Mouse (Mus musculus) limb, embryonic 10.5 days (tissue): ENCODE results near the gene Nrm. TPM values are rescaled to one million over a fixed set of nuclear protein-coding genes. Genes with fewer than 3 reads are reported as not detected.

Experiments used
- DNase-seq: peaks from one replicate; pipeline ENCODE4 v3.0.0-alpha.2; 2017; ENCODE audit warnings: low spot score
- H3K27ac ChIP-seq: fragments of 300-500 bp; sonication (generic); 2 replicates; pipeline ENCODE4 v1.5.1; 2016; ENCODE audit warnings: mild to moderate bottlenecking
- H3K27me3 ChIP-seq: fragments of 300-500 bp; sonication (generic); 2 replicates; pipeline ENCODE4 v1.6.1; 2016; ENCODE audit warnings: low read depth, mild to moderate bottlenecking; ENCODE audit not compliant: poor library complexity, severe bottlenecking
- H3K36me3 ChIP-seq: fragments of 300-500 bp; sonication (generic); 2 replicates; pipeline ENCODE4 v1.6.1; 2016; ENCODE audit warnings: mild to moderate bottlenecking, moderate library complexity
- H3K4me1 ChIP-seq: fragments of 300-500 bp; sonication (generic); 2 replicates; pipeline ENCODE4 v1.6.1; 2016
- H3K4me3 ChIP-seq: fragments of 300-500 bp; sonication (generic); 2 replicates; pipeline ENCODE4 v1.5.1; 2016; ENCODE audit warnings: mild to moderate bottlenecking, moderate library complexity
- H3K9me3 ChIP-seq: fragments of 300-500 bp; sonication (generic); replicated peaks from 2 replicates; pipeline ENCODE4 v1.6.1; 2016; ENCODE audit warnings: mild to moderate bottlenecking
- WGBS: fragments of 180-500 bp; shearing (Covaris S2); methylation state at CpG from one replicate; pipeline ENCODE4 v1.1.7; 2016; 5-methylcytosine and 5-hydroxymethylcytosine counted together
- polyA plus RNA-seq: library from polyadenylated mRNA; unstranded; fragments of >200 nt; fragmentation: Nextera tagmentation; extraction: Ambion mirVana; gene quantifications from 2 replicates; pipeline ENCODE4 v1.2.1, GENCODE M21; 2016

The Nrm gene
- polyA plus RNA-seq, 1 experiment from 2014 or later = 67.1 TPM

- Histone ChIP-seq H3K27me3 (peaks cover 21% of the 10 kb centered on the region), H3K4me1 (peaks cover 35% of the 10 kb centered on the region), H3K9me3 (no peaks in the 10 kb centered on the region), H3K27ac (peak within 1 kb of the TSS; percentile 91), H3K4me3 (peak within 1 kb of the TSS; percentile 78), H3K36me3 (peaks cover 37% of the 10 kb centered on the region)
- WGBS = 0% methylated on average over 47 of the region's 47 CpGs
- DNase-seq = peak; percentile 96
These were observed 37.9 kb upstream of the Nrm start, which contains the start of gene Flot1 for GRCm38 (mm10) chr17:35822964-35823937. Gene Flot1, plus strand, starts transcription at chr17:35823230.

GRCm38 (mm10) chr17:35824402-35824801 is 36.7 kb upstream of the Nrm start:
- Histone ChIP-seq H3K27me3 (peaks cover 21% of the 10 kb centered on the region), H3K27ac (peak overlapping the region; percentile 91), H3K4me3 (peak overlapping the region; percentile 78), H3K36me3 (peaks cover 45% of the 10 kb centered on the region), H3K4me1 (peaks cover 36% of the 10 kb centered on the region), H3K9me3 (no peaks in the 10 kb centered on the region)
- DNase-seq = peak; percentile 63
- 41% methylated on average over 7 of the region's 7 CpGs for WGBS

GRCm38 (mm10) chr17:35825109-35825850 is 35.8 kb upstream of the Nrm start:
- Histone ChIP-seq H3K4me1 (peaks cover 44% of the 10 kb centered on the region), H3K36me3 (peaks cover 46% of the 10 kb centered on the region), H3K4me3 (no peak overlapping the region), H3K27ac (no peak overlapping the region), H3K9me3 (no peaks in the 10 kb centered on the region), H3K27me3 (peaks cover 14% of the 10 kb centered on the region)
- DNase-seq = no peak
- WGBS = 94% methylated on average over 13 of the region's 13 CpGs

- peaks cover 16% of the 10 kb centered on the region for H3K4me1 ChIP-seq
- H3K27ac ChIP-seq = peak overlapping the region; percentile 46; the same call in 1 of the 2 replicates
- WGBS = 3% methylated on average over 21 of the region's 21 CpGs
- H3K36me3 ChIP-seq = peaks cover 85% of the 10 kb centered on the region
- H3K4me3 ChIP-seq = peak overlapping the region; percentile 33
- H3K27me3 ChIP-seq = no peaks in the 10 kb centered on the region
- no peaks in the 10 kb centered on the region for H3K9me3 ChIP-seq
- DNase-seq = peak; percentile 91
These were observed 31.4 kb upstream of the Nrm start for GRCm38 (mm10) chr17:35829737-35830136.

- peaks cover 31% of the 10 kb centered on the region for H3K4me1 ChIP-seq
- WGBS = 70% methylated on average over 8 of the region's 8 CpGs
- H3K4me3 ChIP-seq = 0 out of 2 replicates have a peak overlapping the region, but pooled peaks have one; percentile 6
- no peak overlapping the region for H3K27ac ChIP-seq
- no peaks in the 10 kb centered on the region for H3K27me3 ChIP-seq
- H3K36me3 ChIP-seq = peaks cover 80% of the 10 kb centered on the region
- H3K9me3 ChIP-seq = no peaks in the 10 kb centered on the region
- no peak for DNase-seq
These were observed 28.5 kb upstream of the Nrm start for GRCm38 (mm10) chr17:35832400-35833238.

GRCm38 (mm10) chr17:35833239-35833751 is 27.8 kb upstream of the Nrm start:
- WGBS = 20% methylated on average over 5 of the region's 5 CpGs
- peaks cover 73% of the 10 kb centered on the region for H3K36me3 ChIP-seq
- H3K4me1 ChIP-seq = peaks cover 31% of the 10 kb centered on the region
- H3K9me3 ChIP-seq = no peaks in the 10 kb centered on the region
- H3K4me3 ChIP-seq = 0 out of 2 replicates have a peak overlapping the region, but pooled peaks have one; percentile 6
- no peaks in the 10 kb centered on the region for H3K27me3 ChIP-seq
- peak; percentile 55 for DNase-seq
- no peak overlapping the region for H3K27ac ChIP-seq

- H3K4me1 ChIP-seq = peaks cover 33% of the 10 kb centered on the region
- H3K36me3 ChIP-seq = peaks cover 69% of the 10 kb centered on the region
- no peak for DNase-seq
- H3K4me3 ChIP-seq = peak overlapping the region; percentile 85
- no peaks in the 10 kb centered on the region for H3K9me3 ChIP-seq
- no peak overlapping the region for H3K27ac ChIP-seq
- no peaks in the 10 kb centered on the region for H3K27me3 ChIP-seq
- 67% methylated on average over 5 of the region's 5 CpGs for WGBS
These were observed 27.2 kb upstream of the Nrm start for GRCm38 (mm10) chr17:35833894-35834293.

GRCm38 (mm10) chr17:35834696-35835422 is 26.3 kb upstream of the Nrm start:
- H3K4me3 ChIP-seq = peak overlapping the region; percentile 85
- H3K27me3 ChIP-seq = no peaks in the 10 kb centered on the region
- peaks cover 33% of the 10 kb centered on the region for H3K4me1 ChIP-seq
- H3K36me3 ChIP-seq = peaks cover 65% of the 10 kb centered on the region
- H3K27ac ChIP-seq = no peak overlapping the region
- 87% methylated on average over 26 of the region's 26 CpGs for WGBS
- H3K9me3 ChIP-seq = no peaks in the 10 kb centered on the region
- no peak for DNase-seq

- H3K36me3 ChIP-seq = peaks cover 64% of the 10 kb centered on the region
- H3K27me3 ChIP-seq = no peaks in the 10 kb centered on the region
- no peak for DNase-seq
- peak overlapping the region; percentile 85 for H3K4me3 ChIP-seq
- peaks cover 28% of the 10 kb centered on the region for H3K4me1 ChIP-seq
- WGBS = 87% methylated on average over 26 of the region's 26 CpGs
- peak overlapping the region; percentile 98; the same call in 1 of the 2 replicates for H3K27ac ChIP-seq
- no peaks in the 10 kb centered on the region for H3K9me3 ChIP-seq
These were observed 25.5 kb upstream of the Nrm start for GRCm38 (mm10) chr17:35835424-35836140.

GRCm38 (mm10) chr17:35836178-35836965 is 24.7 kb upstream of the Nrm start:
- peaks cover 28% of the 10 kb centered on the region for H3K4me1 ChIP-seq
- H3K4me3 ChIP-seq = peak overlapping the region; percentile 85
- WGBS = 9% methylated on average over 24 of the region's 24 CpGs
- peak overlapping the region; percentile 98 for H3K27ac ChIP-seq
- H3K9me3 ChIP-seq = no peaks in the 10 kb centered on the region
- H3K36me3 ChIP-seq = peaks cover 57% of the 10 kb centered on the region
- H3K27me3 ChIP-seq = no peaks in the 10 kb centered on the region
- DNase-seq = peak; percentile 67
